Mouse (Mus musculus): ENCODE results near the gene Pcdh18.
A peak's percentile ranks its signal among the peaks of the same experiment; 100 is the strongest.

GRCm38 (mm10) chr3:49768992-49769738 lies 12.0 kb upstream of the Pcdh18 start:
- TF ChIP-seq POLR2A (IDR thresholded peaks at IDR 0.05; ENCODE audit: insufficient read depth, low read length) = no peak
- no peak for TF ChIP-seq CTCF (IDR thresholded peaks at IDR 0.05; ENCODE audit: low read depth, low read length)
- TF ChIP-seq EP300 (IDR thresholded peaks at IDR 0.05; ENCODE audit: insufficient read depth, low read depth, low read length) = peak; percentile 61; the same call in 1 of the 2 replicates
